Mouse (Mus musculus) intestine, embryonic 14.5 days (tissue): ENCODE results near the gene Mtf2. TPM values are rescaled to one million over a fixed set of nuclear protein-coding genes. Genes with fewer than 3 reads are reported as not detected.
"Not testable (repeated sequence)": the region's sequence is repeated elsewhere in the genome, so short reads cannot be mapped to it uniquely, and the experiment has no call there.

ENCODE experiments used
- ATAC-seq: fragments of 200-750 bp; cut with Nextera tagmentation; replicated peaks from 2 replicates; pipeline ENCODE4 v1.8.0; 2017; ENCODE audit warnings: low read depth, moderate number of reproducible peaks, moderate TSS enrichment, moderate library complexity; ENCODE audit not compliant: low FRiP score, low TSS enrichment
- DNase-seq: peaks from one replicate; pipeline ENCODE4 v3.0.0-alpha.2; 2018; ENCODE audit warnings: low spot score
- H3K27ac ChIP-seq: fragments of 300-500 bp; sonication (generic); 2 replicates; pipeline ENCODE4 v1.5.1; 2014; ENCODE audit warnings: low read depth, mild to moderate bottlenecking, control low read depth
- H3K27me3 ChIP-seq: fragments of 300-500 bp; sonication (generic); replicated peaks from 2 replicates; pipeline ENCODE4 v1.6.1; 2014; ENCODE audit warnings: low read length, control low read depth; ENCODE audit not compliant: control insufficient read depth, insufficient read depth
- H3K36me3 ChIP-seq: fragments of 300-500 bp; sonication (generic); 2 replicates; pipeline ENCODE4 v1.6.1; 2014; ENCODE audit warnings: low read length, control low read depth; ENCODE audit not compliant: control insufficient read depth, insufficient read depth
- H3K4me1 ChIP-seq: fragments of 300-500 bp; sonication (generic); replicated peaks from 2 replicates; pipeline ENCODE4 v1.6.1; 2014; ENCODE audit warnings: low read length, control low read depth, mixed read lengths; ENCODE audit not compliant: control insufficient read depth, insufficient read depth
- H3K4me2 ChIP-seq: fragments of 300-500 bp; sonication (generic); 2 replicates; pipeline ENCODE4 v1.6.1; 2014; ENCODE audit warnings: low read length
- H3K4me3 ChIP-seq: fragments of 300-500 bp; sonication (generic); 2 replicates; pipeline ENCODE4 v1.5.1; 2014; ENCODE audit warnings: low read depth, low read length, control low read depth, mixed read lengths
- H3K9ac ChIP-seq: fragments of 300-500 bp; sonication (generic); 2 replicates; pipeline ENCODE4 v1.6.1; 2014; ENCODE audit warnings: mild to moderate bottlenecking, low read length
- H3K9me3 ChIP-seq: fragments of 300-500 bp; sonication (generic); 2 replicates; pipeline ENCODE4 v1.6.1; 2016; ENCODE audit warnings: low read length, control low read depth; ENCODE audit not compliant: control insufficient read depth
- WGBS: fragments of 180-500 bp; shearing (Covaris S2); extraction: QIAGEN DNeasy Blood & Tissue Kit; methylation state at CpG from one replicate; pipeline ENCODE4 v1.1.7; 2014; 5-methylcytosine and 5-hydroxymethylcytosine counted together
- polyA plus RNA-seq: library from polyadenylated mRNA; unstranded; fragments of >200 nt; fragmentation: Nextera tagmentation; extraction: Ambion mirVana; gene quantifications from 2 replicates; pipeline ENCODE4 v1.2.1, GENCODE M21; 2014

Mtf2 gene
- 96.6 and 108 TPM in 2 replicates for polyA plus RNA-seq

DNA sequence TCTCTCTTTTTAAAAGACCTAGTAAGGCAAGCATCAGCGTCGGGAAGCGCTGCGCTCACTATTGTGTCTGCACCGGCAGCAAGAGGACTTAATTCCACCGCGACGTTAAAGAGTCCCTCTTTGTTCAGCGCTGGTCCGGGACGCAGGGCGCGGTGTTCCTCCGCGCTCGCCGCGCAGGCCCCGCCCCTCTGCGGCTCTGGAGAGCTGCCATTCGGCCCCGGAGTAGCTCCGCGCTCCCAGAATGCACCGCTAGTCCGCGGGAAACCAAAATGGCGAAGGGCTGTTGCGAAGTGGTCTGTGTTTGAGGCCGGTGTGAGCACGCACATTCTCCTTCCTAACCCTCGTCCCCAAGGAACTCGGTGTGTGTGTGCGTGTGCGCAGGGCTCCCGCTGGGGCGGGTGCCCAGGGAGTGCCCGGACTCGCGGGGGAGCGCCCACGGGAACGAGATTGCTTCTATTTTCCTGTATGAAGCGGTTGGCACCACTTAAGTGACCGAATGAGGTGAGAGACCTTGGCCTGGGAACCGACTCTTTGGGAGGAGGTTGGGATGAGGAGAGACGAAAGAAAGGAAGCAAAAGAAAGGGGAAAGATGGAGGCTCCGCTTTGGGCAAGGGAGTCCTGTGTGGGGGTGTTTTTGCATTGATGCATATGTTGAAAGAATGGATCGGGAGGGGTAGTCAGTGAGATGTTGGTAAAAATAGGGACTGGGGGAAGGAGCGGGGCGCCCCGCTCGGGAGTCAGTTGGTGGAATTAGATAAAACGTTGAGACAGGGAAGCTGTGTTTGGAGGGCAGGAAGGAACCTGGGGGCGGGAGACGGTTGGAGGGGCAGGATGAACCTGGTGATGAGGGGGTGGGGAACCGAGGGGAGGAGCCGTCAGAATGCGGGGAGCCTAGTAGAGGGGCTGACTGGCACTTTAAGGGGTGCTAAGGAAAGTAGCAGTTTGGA is at the start of gene Mtf2:
Gene Mtf2 (plus strand): TSS at position 210 of the 947 bp plus-strand sequence.
- Histone ChIP-seq H3K4me2 (peak within 1 kb of the TSS; percentile 86), H3K4me1 (peaks cover 11% of the 10 kb centered on the region; the same call in 1 of the 2 replicates), H3K27ac (peak within 1 kb of the TSS; percentile 93), H3K9ac (peak within 1 kb of the TSS; percentile 98), H3K36me3 (peaks cover 22% of the 10 kb centered on the region), H3K27me3 (no peaks in the 10 kb centered on the region), H3K4me3 (peak within 1 kb of the TSS; percentile 96), H3K9me3 (peaks cover 3% of the 10 kb centered on the region; the same call in 1 of the 2 replicates)
- WGBS = under 1% methylated on average over 59 of the region's 59 CpGs
- peak; percentile 97 for ATAC-seq
- peak; percentile 96 for DNase-seq

DNA sequence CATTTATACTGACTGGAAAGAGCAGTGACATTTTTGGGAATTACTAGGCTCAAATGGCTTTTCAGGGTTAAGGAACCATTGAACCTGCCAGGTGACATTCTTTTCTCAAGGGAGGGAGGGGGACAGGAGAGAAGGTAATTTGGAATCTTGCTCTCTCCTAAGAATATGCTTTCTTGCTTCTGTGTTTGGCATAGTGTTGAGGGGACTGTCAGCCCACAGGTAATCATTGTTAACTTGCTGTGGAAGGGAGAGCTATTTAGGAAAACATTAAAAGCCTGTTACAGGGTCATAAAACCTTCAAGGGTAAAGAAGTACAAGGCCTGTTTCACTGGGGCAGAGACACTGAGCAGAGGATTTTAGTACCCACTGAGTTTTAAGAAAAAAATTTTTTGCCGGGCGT is 48.2 kb upstream of the Mtf2 start:
- 71% methylated on average over 2 of the region's 2 CpGs for WGBS
- H3K9ac ChIP-seq = no peak overlapping the region
- H3K36me3 ChIP-seq = no peaks in the 10 kb centered on the region
- H3K27ac ChIP-seq = no peak overlapping the region
- ATAC-seq (no peak), DNase-seq (no peak)
- H3K27me3 ChIP-seq = no peaks in the 10 kb centered on the region
- H3K4me3 ChIP-seq = no peak overlapping the region
- H3K4me1 ChIP-seq = no peaks in the 10 kb centered on the region
- no peaks in the 10 kb centered on the region for H3K9me3 ChIP-seq
- no peak overlapping the region for H3K4me2 ChIP-seq

DNA sequence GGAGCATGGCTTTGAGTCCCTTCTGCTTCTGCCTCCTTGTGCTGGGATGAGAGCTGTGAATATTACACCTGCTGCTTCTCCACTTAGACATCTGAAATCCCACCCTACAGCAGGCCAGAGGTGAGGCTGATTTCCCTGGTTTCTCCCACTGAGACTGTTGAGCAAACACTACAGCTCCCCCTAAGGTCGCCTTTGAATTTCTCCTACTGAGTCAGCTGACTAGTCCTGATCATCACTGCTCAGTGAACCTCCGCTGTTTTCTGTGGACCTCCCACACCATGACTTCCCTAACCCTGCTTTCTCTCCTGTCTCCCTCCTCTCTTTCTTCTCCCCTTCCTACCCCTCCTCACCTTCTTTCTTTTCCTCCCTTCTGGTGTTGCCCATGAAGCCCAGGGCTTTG is 46.1 kb upstream of the Mtf2 start:
- no peak overlapping the region for H3K9ac ChIP-seq
- H3K4me2 ChIP-seq = no peak overlapping the region
- no peaks in the 10 kb centered on the region for H3K27me3 ChIP-seq
- no peaks in the 10 kb centered on the region for H3K36me3 ChIP-seq
- DNase-seq = no peak
- H3K27ac ChIP-seq = no peak overlapping the region
- WGBS = 18% methylated on average over 2 of the region's 2 CpGs
- no peak for ATAC-seq
- no peaks in the 10 kb centered on the region for H3K9me3 ChIP-seq
- H3K4me1 ChIP-seq = no peaks in the 10 kb centered on the region
- H3K4me3 ChIP-seq = no peak overlapping the region

DNA sequence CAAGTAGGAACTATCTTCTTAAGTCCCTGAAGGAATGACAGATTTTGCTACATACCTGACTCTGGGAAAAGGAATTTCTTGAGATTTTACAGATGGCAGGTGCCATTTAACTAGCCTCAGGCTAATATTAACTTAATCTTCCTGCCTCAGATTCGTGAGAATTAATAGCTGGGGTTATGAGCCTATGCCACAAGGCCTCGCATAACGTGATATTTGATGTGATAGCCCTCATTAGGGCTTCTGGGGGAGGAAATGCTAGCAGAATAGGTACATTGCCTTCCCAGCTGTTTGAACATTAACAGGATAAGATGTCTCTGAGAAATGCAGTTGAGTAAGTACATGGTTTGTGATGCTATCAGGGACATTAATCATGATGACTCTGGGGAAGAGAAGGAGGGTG is 44.1 kb upstream of the Mtf2 start:
- no peak overlapping the region for H3K4me2 ChIP-seq
- no peak overlapping the region for H3K4me3 ChIP-seq
- WGBS = 64% methylated on average over 3 of the region's 3 CpGs
- no peak for ATAC-seq
- H3K27me3 ChIP-seq = no peaks in the 10 kb centered on the region
- H3K4me1 ChIP-seq = no peaks in the 10 kb centered on the region
- DNase-seq = no peak
- no peaks in the 10 kb centered on the region for H3K36me3 ChIP-seq
- no peaks in the 10 kb centered on the region for H3K9me3 ChIP-seq
- H3K9ac ChIP-seq = no peak overlapping the region
- no peak overlapping the region for H3K27ac ChIP-seq

DNA sequence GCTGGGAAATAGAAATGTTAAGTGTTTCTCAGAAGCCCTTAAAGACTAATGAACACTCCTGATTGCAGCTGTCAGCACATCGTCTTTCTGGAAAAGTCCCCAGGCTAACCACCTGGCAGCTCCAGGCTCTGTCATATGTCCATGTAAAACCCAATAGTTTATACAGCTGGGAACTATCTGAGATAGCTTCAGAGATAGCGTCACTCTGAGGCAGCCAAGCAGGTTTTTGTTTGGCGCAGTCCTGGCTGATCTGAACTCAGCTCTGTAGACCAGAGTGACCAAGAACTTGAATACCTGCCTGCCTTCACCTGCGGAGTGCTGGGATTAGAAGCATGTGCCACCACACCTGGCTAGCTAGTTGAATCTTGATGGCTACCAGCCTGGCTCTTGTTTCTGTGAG is 37.2 kb upstream of the Mtf2 start:
- no peaks in the 10 kb centered on the region for H3K4me1 ChIP-seq
- no peak for DNase-seq
- no peak overlapping the region for H3K4me2 ChIP-seq
- H3K4me3 ChIP-seq = no peak overlapping the region
- H3K9me3 ChIP-seq = no peaks in the 10 kb centered on the region
- no peak overlapping the region for H3K27ac ChIP-seq
- H3K9ac ChIP-seq = no peak overlapping the region
- no peaks in the 10 kb centered on the region for H3K36me3 ChIP-seq
- no peak for ATAC-seq
- H3K27me3 ChIP-seq = no peaks in the 10 kb centered on the region
- WGBS = 86% methylated on average over 4 of the region's 4 CpGs

DNA sequence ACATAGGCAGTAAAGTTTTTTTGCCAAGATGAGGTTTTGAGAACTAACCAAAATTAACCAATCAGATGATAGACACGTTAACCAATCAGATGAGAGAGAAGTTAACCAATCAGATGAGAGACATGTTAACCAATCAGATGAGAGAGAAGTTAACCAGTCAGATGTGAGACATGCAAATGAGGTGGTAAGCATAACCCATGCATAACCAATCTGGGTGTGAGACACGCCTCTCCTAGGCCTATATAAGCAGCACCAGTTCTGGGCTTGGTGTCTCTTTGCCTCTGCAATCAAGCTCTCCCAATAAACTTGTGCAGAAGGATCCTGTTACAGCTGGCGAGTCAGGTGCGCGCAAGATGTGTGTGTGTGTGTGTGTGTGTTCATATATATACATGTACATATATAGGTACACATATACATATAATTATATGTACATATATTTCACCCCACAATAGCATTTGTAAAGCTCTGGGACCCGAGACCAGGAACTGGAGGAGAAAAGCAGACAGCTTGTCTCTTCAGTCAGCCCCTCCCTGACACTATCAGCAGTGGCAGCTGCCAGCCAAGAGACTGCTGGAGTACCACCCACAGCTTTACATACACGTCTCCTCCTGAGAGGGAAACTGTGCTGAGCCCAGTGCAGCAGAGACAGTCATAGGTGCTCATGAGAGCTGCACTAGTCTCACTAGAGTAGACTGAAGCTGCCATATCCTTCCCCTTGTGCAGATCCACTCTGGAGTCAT is 36.5 kb upstream of the Mtf2 start:
- 89% methylated on average over 7 of the region's 7 CpGs for WGBS
- ATAC-seq, H3K27ac ChIP-seq: not testable (repeated sequence)

DNA sequence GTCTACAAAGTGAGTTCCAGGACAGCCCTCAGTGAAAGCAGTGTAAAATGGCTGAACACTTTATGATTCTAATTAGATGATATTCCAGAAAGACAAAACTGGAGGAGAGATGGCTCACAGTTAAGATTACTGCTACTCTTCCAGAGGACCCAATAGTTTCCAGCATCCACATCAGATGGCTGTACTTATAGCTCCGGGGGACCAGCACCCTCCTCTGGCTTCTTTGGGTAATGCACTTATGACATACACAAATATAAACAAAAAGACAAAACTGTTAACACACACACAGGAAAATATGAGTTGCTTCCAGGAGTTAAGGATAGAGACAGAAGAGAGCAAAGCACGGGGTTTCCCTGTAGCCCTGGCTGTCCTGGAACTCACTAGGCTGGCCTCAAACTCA is 35.5 kb upstream of the Mtf2 start:
- H3K27ac ChIP-seq = no peak overlapping the region
- no peak overlapping the region for H3K4me3 ChIP-seq
- no peaks in the 10 kb centered on the region for H3K9me3 ChIP-seq

More for the DNA sequence above, 36.5 kb upstream of the Mtf2 start:
- H3K4me1 ChIP-seq, H3K36me3 ChIP-seq, H3K4me3 ChIP-seq, H3K27me3 ChIP-seq, DNase-seq, H3K9ac ChIP-seq, H3K4me2 ChIP-seq, H3K9me3 ChIP-seq: not testable (repeated sequence)

DNA sequence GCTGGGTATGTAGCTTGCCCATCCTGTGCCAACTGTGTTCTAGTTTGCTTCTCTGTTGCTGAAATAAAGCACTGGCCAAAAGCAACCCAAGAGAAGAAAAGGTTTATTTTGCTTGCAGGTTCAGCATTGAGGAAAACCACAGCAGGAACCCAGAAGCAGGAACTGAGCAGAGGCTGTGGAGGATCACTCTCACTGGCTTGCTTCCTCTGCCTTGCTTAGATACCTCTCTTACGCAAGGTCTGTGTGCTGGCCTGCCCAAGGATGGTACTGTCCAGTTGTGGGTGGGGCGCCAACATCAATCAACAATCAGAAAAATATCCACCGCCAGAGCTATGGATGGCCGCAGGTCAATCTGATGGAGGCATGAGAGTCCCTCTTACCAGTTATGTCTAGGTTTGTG is 34.2 kb upstream of the Mtf2 start:
- H3K27ac ChIP-seq = no peak overlapping the region
- no peak for ATAC-seq
- 98% methylated on average over 4 of the region's 4 CpGs for WGBS

More for the DNA sequence above, 35.5 kb upstream of the Mtf2 start:
- Histone ChIP-seq H3K27me3 (no peaks in the 10 kb centered on the region), H3K4me1 (no peaks in the 10 kb centered on the region), H3K4me2 (no peak overlapping the region), H3K36me3 (no peaks in the 10 kb centered on the region), H3K9ac (no peak overlapping the region)
- WGBS = 86% methylated on average over 2 of the region's 2 CpGs
- no peak for ATAC-seq
- no peak for DNase-seq

More for the DNA sequence above, 34.2 kb upstream of the Mtf2 start:
- no peaks in the 10 kb centered on the region for H3K9me3 ChIP-seq
- no peaks in the 10 kb centered on the region for H3K4me1 ChIP-seq
- H3K4me2 ChIP-seq = no peak overlapping the region
- no peak overlapping the region for H3K4me3 ChIP-seq
- no peak overlapping the region for H3K9ac ChIP-seq
- no peaks in the 10 kb centered on the region for H3K36me3 ChIP-seq
- H3K27me3 ChIP-seq = no peaks in the 10 kb centered on the region
- no peak for DNase-seq
